Mouse (Mus musculus) ES-CJ7 (cell line): Measurements from ENCODE around the gene Zbtb8a.
"Not testable (repeated sequence)": the region's sequence is repeated elsewhere in the genome, so short reads cannot be mapped to it uniquely, and the experiment has no call there.

Source experiments
- DNase-seq: peaks from one replicate; pipeline ENCODE4 v3.0.0; 2011; ENCODE audit warnings: low read depth, low spot score

Zbtb8a gene

DNA sequence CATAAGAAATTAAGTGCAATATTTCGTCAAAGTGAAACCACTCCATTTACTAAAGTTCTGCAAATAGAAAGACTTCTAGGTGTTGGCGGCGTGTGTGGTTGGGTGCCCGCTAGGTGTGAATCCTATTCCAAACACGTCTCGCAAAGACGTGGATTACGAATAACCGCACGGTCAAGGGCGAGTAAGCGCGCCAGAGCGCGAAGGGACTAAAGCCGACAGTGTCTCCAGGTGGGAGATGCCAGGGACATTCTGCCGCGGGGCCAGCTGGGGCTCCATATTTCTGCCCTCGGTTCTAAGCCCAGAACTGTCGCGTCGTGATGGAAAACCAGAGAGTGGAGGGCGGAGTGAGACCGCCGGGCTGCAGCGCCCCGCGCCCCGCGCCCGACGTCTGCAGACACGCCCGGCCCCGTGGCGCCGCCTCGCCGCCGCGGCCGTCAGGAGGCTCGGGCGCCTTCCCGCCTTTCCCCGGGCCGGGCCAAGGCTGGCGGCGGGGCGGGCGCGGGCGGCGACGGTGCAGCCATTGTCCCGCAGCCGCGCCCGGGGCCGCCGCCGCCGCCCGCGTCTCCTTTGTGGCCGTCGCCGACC, 863 bp downstream of the Zbtb8a start:
- peak; percentile 51 for DNase-seq

DNA sequence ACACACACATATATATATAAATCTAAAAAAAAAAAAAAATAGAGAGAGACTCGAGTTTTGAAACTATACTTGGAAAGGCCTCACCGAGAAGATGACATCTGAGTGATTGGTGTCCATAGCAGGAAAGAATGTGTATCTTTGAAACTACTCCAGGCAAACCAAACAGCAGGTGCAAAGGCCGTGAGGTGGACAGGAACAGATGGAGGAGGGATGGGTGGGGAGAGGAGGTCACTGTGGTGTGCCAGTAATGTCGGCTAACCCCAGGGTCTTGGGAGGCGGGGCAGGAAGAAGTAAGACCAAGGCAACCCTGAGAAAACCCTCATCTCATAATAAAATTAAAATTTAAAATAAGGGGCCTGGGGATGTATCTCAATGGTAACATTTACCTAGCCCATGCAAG, 2.1 kb downstream of the Zbtb8a start:
- DNase-seq: no peak

GRCm38 (mm10) chr4:129375000-129375399, 2.9 kb downstream of the Zbtb8a start:
- peak; percentile 73 for DNase-seq

- DNase-seq: peak; percentile 75
Measured at GRCm38 (mm10) chr4:129374219-129374755, 3.6 kb downstream of the Zbtb8a start.

- DNase-seq: peak; percentile 37
Measured at GRCm38 (mm10) chr4:129373202-129373976, 4.5 kb downstream of the Zbtb8a start.

DNA sequence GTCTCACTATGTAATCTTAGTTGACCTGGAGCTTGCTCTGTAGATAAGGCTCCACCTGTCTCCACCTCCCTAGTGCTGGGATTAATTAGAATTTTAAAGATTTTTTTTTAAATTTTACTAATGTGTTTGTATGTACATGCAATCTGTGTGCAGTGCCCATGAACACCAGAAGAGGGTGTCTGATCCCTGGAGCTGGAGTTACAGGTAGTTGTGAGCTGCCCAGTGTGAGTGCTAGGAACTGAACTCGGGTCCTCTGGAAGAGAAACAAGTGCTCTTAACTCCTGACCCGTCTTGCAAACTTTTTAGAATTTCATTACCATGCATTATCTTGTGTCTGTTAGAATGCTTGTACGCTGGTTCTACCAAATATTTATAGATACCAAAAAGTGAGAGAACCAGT, 6.5 kb downstream of the Zbtb8a start:
- no peak for DNase-seq

DNA sequence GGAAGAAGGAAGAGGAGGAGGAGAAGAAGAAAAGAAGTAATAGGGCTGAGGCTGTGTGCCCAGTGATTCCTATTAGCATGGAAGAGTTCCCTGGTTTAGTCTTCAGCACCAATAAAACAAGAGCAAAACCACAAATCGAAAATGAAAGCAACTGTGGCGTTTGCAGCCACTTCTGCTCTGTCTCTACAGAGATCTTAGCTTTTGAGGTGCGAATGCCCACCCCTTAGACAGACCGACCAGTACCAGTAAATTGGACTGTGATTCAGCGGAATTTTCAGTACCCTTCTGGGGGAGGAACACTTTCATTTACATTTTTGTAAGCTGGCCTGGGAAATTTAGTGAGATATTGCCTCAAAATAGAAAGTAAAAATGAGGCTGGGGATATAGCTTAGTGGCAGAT, 12.7 kb downstream of the Zbtb8a start:
- DNase-seq: no peak

DNA sequence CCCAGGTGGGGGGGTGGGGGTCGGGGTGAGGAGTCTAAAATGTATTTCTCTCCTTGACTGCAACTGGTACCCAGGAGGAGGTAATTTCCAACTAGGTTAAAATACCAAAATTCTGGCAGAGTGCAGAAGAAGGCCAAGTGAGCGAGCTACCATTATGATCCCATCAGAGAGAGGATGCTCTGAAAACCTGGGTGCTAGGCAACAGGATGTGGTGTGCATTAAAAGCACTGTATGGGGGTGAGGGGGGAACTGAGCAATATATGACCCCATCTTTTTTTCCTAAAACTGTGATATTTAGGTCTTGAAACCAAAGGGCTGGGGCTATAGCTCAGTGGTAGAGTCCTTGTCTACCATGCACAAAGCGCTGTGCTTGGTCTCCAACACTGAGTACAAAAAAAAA, 13.5 kb downstream of the Zbtb8a start:
- DNase-seq: no peak

GRCm38 (mm10) chr4:129363463-129363862, 14.5 kb downstream of the Zbtb8a start:
- no peak for DNase-seq

- no peak for DNase-seq
Measured at GRCm38 (mm10) chr4:129362771-129363170, 15.1 kb downstream of the Zbtb8a start.

DNA sequence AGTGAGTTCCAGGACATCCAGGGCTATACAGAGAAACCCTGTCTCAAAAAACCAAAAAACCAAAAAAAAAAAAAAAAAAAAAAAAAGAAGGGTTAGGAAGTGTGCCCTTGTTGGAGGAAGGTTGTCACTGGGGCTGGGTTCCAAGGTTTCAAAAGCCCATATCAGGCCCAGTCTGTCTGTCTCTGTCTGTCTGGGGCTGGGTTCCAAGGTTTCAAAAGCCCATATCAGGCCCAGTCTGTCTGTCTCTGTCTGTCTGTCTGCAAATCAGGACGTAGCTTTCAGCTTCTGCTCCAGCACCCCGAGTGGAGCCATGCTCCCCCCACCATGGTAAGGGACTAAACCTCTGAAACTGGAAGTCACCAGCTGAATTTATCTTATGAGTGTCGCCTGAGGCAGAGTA, 15.7 kb downstream of the Zbtb8a start:
- not testable (repeated sequence) for DNase-seq

GRCm38 (mm10) chr4:129357613-129358163, 20.2 kb downstream of the Zbtb8a start:
- DNase-seq: no peak

GRCm38 (mm10) chr4:129354236-129354635, 23.7 kb downstream of the Zbtb8a start:
- no peak for DNase-seq

DNA sequence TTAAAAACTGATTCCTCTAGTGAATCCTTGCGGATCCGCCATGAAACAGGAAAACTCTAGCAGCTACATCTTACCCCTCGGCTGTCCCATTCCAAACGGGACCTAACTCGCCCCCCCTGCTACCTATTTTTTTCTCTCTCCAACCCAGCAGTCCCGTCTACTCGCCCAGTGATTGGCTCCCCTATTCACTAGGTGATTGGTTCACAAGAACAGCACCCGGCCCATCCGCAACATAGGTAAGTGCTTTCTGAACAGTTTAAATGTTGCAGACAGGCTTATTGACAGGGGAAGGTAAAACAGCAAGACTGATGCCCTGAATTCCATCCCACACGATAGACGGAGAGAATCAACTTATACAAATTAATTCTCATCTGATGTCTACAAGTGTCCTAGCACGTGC, 24.7 kb downstream of the Zbtb8a start:
- DNase-seq: peak; percentile 70

DNA sequence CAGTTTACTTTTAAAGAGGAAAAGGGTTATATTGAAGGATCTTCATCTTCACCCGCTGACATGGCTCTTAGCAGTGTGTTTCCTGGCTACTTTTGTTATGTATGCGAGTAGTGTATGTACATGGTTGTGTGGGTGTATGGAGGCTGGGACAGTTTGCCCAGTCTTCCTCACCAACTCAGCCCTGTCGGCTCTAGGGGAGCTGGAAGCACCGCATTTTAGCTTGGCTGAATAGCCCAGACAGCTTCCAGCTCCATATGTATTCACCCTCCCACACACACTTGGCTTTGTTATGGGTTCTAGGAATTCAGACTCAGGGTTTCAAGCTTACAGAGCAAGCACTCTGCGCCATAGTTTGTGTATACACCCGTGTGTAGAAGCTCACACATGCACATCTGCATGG, 26.8 kb downstream of the Zbtb8a start:
- no peak for DNase-seq

DNA sequence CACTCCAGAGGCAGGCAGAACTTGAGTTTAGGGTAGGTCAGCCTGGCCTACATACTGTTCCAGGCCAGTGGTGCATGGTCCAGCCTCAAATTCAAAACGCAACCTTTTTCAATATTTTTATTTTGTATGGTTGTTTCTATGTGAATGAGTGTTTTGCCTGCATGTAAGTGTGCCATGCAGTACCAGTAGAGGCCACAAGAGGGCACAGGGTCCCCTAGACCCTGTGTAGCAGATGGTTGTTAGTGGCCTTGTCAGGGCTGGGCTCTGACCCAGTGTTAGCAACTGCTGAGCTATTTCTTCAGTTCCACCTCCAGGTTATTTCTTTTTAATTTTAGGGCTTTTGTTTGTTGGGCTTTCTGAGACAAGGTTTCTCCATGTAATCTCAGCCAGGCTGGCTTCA, 27.3 kb downstream of the Zbtb8a start:
- peak; percentile 70 for DNase-seq

- no peak for DNase-seq
Measured at GRCm38 (mm10) chr4:129346481-129347154, 31.3 kb downstream of the Zbtb8a start.

GRCm38 (mm10) chr4:129342705-129343104, 35.2 kb downstream of the Zbtb8a start:
- DNase-seq: no peak

GRCm38 (mm10) chr4:129341888-129342287, 36.0 kb downstream of the Zbtb8a start:
- no peak for DNase-seq

GRCm38 (mm10) chr4:129339743-129340142, 38.2 kb downstream of the Zbtb8a start:
- no peak for DNase-seq

- DNase-seq: no peak
Measured at GRCm38 (mm10) chr4:129336291-129336690, 41.6 kb downstream of the Zbtb8a start.
